Mouse (Mus musculus): Measurements from ENCODE around the gene Apex2. TPM values are rescaled to one million over a fixed set of nuclear protein-coding genes. Genes with fewer than 3 reads are reported as not detected.

Gene Apex2
- polyA plus RNA-seq, 2 experiments, result 8.2 to 8.9 TPM

GRCm38 (mm10) chrX:150593266-150594035 is 3.8 kb upstream of the Apex2 start:
- no peak overlapping the region for H3K27ac ChIP-seq
- no peak overlapping the region for H3K4me3 ChIP-seq (ENCODE audit: insufficient read depth in 1 of 2, low read depth in 2 of 2, low read length in 2 of 2)
- H3K9ac ChIP-seq (replicated peaks), result no peak overlapping the region
- no peaks in the 10 kb centered on the region for H3K9me3 ChIP-seq (ENCODE audit: control insufficient read depth, low read length)
- ATAC-seq (ENCODE audit: insufficient read depth) (no peak), DNase-seq (ENCODE audit: low read depth in 3 of 3, low spot score in 3 of 3) (no peak)
- 74% methylated on average over 12 of the region's 12 CpGs for WGBS (ENCODE audit: insufficient replicate concordance)
- TF ChIP-seq EP300 (IDR thresholded peaks at IDR 0.05; ENCODE audit: low read depth), result no peak
- no peak for TF ChIP-seq CTCF (IDR thresholded peaks at IDR 0.05; ENCODE audit: low read depth)
- peaks cover 14 to 24% of the 10 kb centered on the region in 2 experiments for H3K4me1 ChIP-seq (replicated peaks; ENCODE audit: control insufficient read depth in 2 of 2, insufficient read depth in 2 of 2, low read length in 1 of 2)
- H3K4me2 ChIP-seq (ENCODE audit: low read depth), result no peak overlapping the region
- H3K36me3 ChIP-seq (replicated peaks; ENCODE audit: control insufficient read depth, insufficient read depth, low read depth), result no peaks in the 10 kb centered on the region
- no peaks in the 10 kb centered on the region for H3K27me3 ChIP-seq (ENCODE audit: control insufficient read depth, insufficient read depth, low read length)

- no peaks in the 10 kb centered on the region for H3K9me3 ChIP-seq (ENCODE audit: control insufficient read depth, low read length)
- H3K4me3 ChIP-seq (ENCODE audit: insufficient read depth in 1 of 2, low read depth in 2 of 2, low read length in 2 of 2), result peak within 1 kb of the TSS; percentile 74 to 91
- no peaks in the 10 kb centered on the region for H3K27me3 ChIP-seq (ENCODE audit: control insufficient read depth, insufficient read depth, low read length)
- H3K27ac ChIP-seq, result peak within 1 kb of the TSS; percentile 92
- H3K36me3 ChIP-seq (replicated peaks; ENCODE audit: control insufficient read depth, insufficient read depth, low read depth), result no peaks in the 10 kb centered on the region; the same call in 1 of the 2 replicates
- peak within 1 kb of the TSS; percentile 82 for H3K9ac ChIP-seq (replicated peaks)
- peaks cover 0 to 6% of the 10 kb centered on the region in 2 experiments; a peak in 2 of 4 replicates for H3K4me1 ChIP-seq (replicated peaks; ENCODE audit: control insufficient read depth in 2 of 2, insufficient read depth in 2 of 2, low read length in 1 of 2)
- peak; percentile 66 to 73 (median 67) for DNase-seq (ENCODE audit: low read depth in 3 of 3, low spot score in 3 of 3)
- TF ChIP-seq CTCF (IDR thresholded peaks at IDR 0.05; ENCODE audit: low read depth), result peak; percentile 79
- no peak for TF ChIP-seq EP300 (IDR thresholded peaks at IDR 0.05; ENCODE audit: low read depth)
- ATAC-seq (ENCODE audit: insufficient read depth), result peak; percentile 97
- 13% methylated on average over 35 of the region's 35 CpGs for WGBS (ENCODE audit: insufficient replicate concordance)
- peak within 1 kb of the TSS; percentile 83 for H3K4me2 ChIP-seq (ENCODE audit: low read depth)
Measured at GRCm38 (mm10) chrX:150588023-150588764, 1.5 kb downstream of the Apex2 start, which contains the start of gene Pfkfb1. Gene Pfkfb1 (plus strand): TSS chrX:150588229.

GRCm38 (mm10) chrX:150585116-150585515 is 4.6 kb downstream of the Apex2 start:
- H3K27ac ChIP-seq, result no peak overlapping the region
- DNase-seq (ENCODE audit: low read depth in 3 of 3, low spot score in 3 of 3) (no peak), ATAC-seq (ENCODE audit: insufficient read depth) (no peak)
- WGBS (ENCODE audit: insufficient replicate concordance), result 85% methylated on average over 8 of the region's 8 CpGs
- H3K9ac ChIP-seq (replicated peaks), result no peak overlapping the region
- peaks cover 0 to 6% of the 10 kb centered on the region in 2 experiments; a peak in 2 of 4 replicates for H3K4me1 ChIP-seq (replicated peaks; ENCODE audit: control insufficient read depth in 2 of 2, insufficient read depth in 2 of 2, low read length in 1 of 2)
- H3K36me3 ChIP-seq (replicated peaks; ENCODE audit: control insufficient read depth, insufficient read depth, low read depth), result no peaks in the 10 kb centered on the region; the same call in 1 of the 2 replicates
- no peak overlapping the region for H3K4me3 ChIP-seq (ENCODE audit: insufficient read depth in 1 of 2, low read depth in 2 of 2, low read length in 2 of 2)
- H3K4me2 ChIP-seq (ENCODE audit: low read depth), result no peak overlapping the region
- no peaks in the 10 kb centered on the region for H3K27me3 ChIP-seq (ENCODE audit: control insufficient read depth, insufficient read depth, low read length)
- H3K9me3 ChIP-seq (ENCODE audit: control insufficient read depth, low read length), result no peaks in the 10 kb centered on the region
- TF ChIP-seq CTCF (IDR thresholded peaks at IDR 0.05; ENCODE audit: low read depth) (no peak), EP300 (IDR thresholded peaks at IDR 0.05; ENCODE audit: low read depth) (no peak)

- Histone ChIP-seq H3K27ac (no peak overlapping the region), H3K9me3 (ENCODE audit: control insufficient read depth, low read length) (no peaks in the 10 kb centered on the region), H3K36me3 (replicated peaks; ENCODE audit: control insufficient read depth, insufficient read depth, low read depth) (no peaks in the 10 kb centered on the region; the same call in 1 of the 2 replicates), H3K4me3 (ENCODE audit: insufficient read depth in 1 of 2, low read depth in 2 of 2, low read length in 2 of 2) (no peak overlapping the region), H3K4me1 (replicated peaks; ENCODE audit: control insufficient read depth in 2 of 2, insufficient read depth in 2 of 2, low read length in 1 of 2) (no peaks in the 10 kb centered on the region), H3K4me2 (ENCODE audit: low read depth) (no peak overlapping the region), H3K9ac (replicated peaks) (no peak overlapping the region), H3K27me3 (ENCODE audit: control insufficient read depth, insufficient read depth, low read length) (no peaks in the 10 kb centered on the region)
- DNase-seq (ENCODE audit: low read depth in 3 of 3, low spot score in 3 of 3), result no peak
- ATAC-seq (ENCODE audit: insufficient read depth), result no peak
- no peak for TF ChIP-seq CTCF (IDR thresholded peaks at IDR 0.05; ENCODE audit: low read depth)
- no peak for TF ChIP-seq EP300 (IDR thresholded peaks at IDR 0.05; ENCODE audit: low read depth)
Measured at GRCm38 (mm10) chrX:150581921-150582320, 7.7 kb downstream of the Apex2 start.

Data from liver, embryonic 14.5 days (tissue).